20 mouse cellular contexts compared by ENCODE assay signal in the genomic region with DNA sequence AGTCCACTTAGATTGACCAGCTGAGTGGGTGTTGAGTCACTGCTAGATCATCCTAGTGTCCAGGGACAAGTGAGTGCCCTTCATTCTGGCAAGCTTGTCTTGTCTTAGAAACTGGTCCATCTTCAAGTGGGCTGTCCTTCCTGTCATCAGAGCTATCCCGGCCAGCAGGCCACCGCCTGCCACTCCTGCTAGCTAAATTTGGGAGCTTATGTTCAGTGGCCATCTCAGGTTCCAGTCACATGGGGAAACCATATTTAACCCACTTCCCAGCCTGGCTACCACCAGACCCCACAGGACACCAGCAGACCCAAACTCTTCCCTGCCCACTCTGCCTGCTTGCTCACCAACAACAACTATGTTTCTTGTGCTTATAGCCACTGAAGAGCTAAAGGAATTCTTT. TPM values are rescaled to one million over a fixed set of nuclear protein-coding genes. Genes with fewer than 3 reads are reported as not detected.
A peak's percentile ranks its signal among the peaks of the same experiment; 100 is the strongest.
DNase-seq lines count a peak whose midpoint lies in the region; ATAC-seq lines count a peak whose summit lies in the region.
"Had no signal": no experiment of that assay in that cellular context is flagged by ENCODE, and none has a peak within 500 bp of the region (broad histone marks: within the 10 kb centered on the region; RNA-seq: fewer than 3 reads in every experiment).

No protein-coding gene starts in this region.

- H3K36me3 ChIP-seq in heart, embryonic 15.5 days: peaks cover 3% of the 10 kb centered on the region; the same call in 1 of the 2 replicates
- H3K36me3 ChIP-seq in intestine, embryonic 15.5 days: no peaks in the 10 kb centered on the region
- H3K36me3 ChIP-seq: lung, embryonic 15.5 days; stomach, embryonic 15.5 days had no signal

- no peaks in the 10 kb centered on the region for H3K27me3 ChIP-seq in heart, embryonic 15.5 days
- H3K27me3 ChIP-seq in intestine, embryonic 15.5 days (replicated peaks): no peaks in the 10 kb centered on the region
- H3K27me3 ChIP-seq: embryonic facial prominence, embryonic 13.5 days; lung, embryonic 15.5 days; stomach, embryonic 15.5 days had no signal

- peak overlapping the region; percentile 23; the same call in 1 of the 2 replicates for H3K4me3 ChIP-seq in heart, embryonic 15.5 days
- H3K4me3 ChIP-seq in intestine, embryonic 15.5 days (replicated peaks): no peak overlapping the region
- H3K4me3 ChIP-seq: embryonic facial prominence, embryonic 13.5 days; forebrain, embryonic 10.5 days; lung, embryonic 15.5 days; midbrain, embryonic 10.5 days; stomach, embryonic 15.5 days had no signal

- WGBS in heart, embryonic 15.5 days: 41% methylated on average over 2 of the region's 2 CpGs
- 89% methylated on average over 2 of the region's 2 CpGs for WGBS in intestine, embryonic 15.5 days

- H3K27ac ChIP-seq in heart, embryonic 15.5 days: peak overlapping the region; percentile 47
- H3K27ac ChIP-seq in intestine, embryonic 15.5 days: no peak overlapping the region
- H3K27ac ChIP-seq: embryonic facial prominence, embryonic 13.5 days; forebrain, embryonic 10.5 days; hindbrain, embryonic 14.5 days; lung, embryonic 15.5 days; midbrain, embryonic 10.5 days; stomach, embryonic 15.5 days had no signal

- H3K4me2 ChIP-seq in heart, embryonic 15.5 days: peak overlapping the region; percentile 20; the same call in 1 of the 2 replicates
- no peak overlapping the region for H3K4me2 ChIP-seq in intestine, embryonic 15.5 days (replicated peaks)
- H3K4me2 ChIP-seq: embryonic facial prominence, embryonic 13.5 days; hindbrain, embryonic 14.5 days; lung, embryonic 15.5 days; stomach, embryonic 15.5 days had no signal

- peaks cover 45% of the 10 kb centered on the region for H3K4me1 ChIP-seq in heart, embryonic 15.5 days (replicated peaks)
- H3K4me1 ChIP-seq in intestine, embryonic 15.5 days (replicated peaks): peaks cover 27% of the 10 kb centered on the region

- no peak for ATAC-seq in heart, embryonic 15.5 days (replicated peaks; ENCODE audit: insufficient number of reproducible peaks, insufficient read depth, low FRiP score, low read depth)
- ATAC-seq in intestine, embryonic 15.5 days: no peak
- ATAC-seq in megakaryocyte progenitor cell, adult 5-6 weeks (replicated peaks; ENCODE audit: poor library complexity): no peak
- ATAC-seq: activated CD4-positive, CD25-positive, alpha-beta regulatory T cell, adult 4 months had no signal

- H3K9ac ChIP-seq in heart, embryonic 15.5 days: no peak overlapping the region
- H3K9ac ChIP-seq in intestine, embryonic 15.5 days: no peak overlapping the region
- H3K9ac ChIP-seq: embryonic facial prominence, embryonic 13.5 days; hindbrain, embryonic 14.5 days; lung, embryonic 15.5 days; stomach, embryonic 15.5 days had no signal

- intact Hi-C loops in heart, postnatal 25 days (cut with DNase I): no loop called here

- no peaks in the 10 kb centered on the region for H3K9me3 ChIP-seq in heart, embryonic 15.5 days (replicated peaks)
- H3K9me3 ChIP-seq in intestine, embryonic 15.5 days: no peaks in the 10 kb centered on the region
- H3K9me3 ChIP-seq: embryonic facial prominence, embryonic 13.5 days; forebrain, embryonic 10.5 days; lung, embryonic 15.5 days; midbrain, embryonic 10.5 days; stomach, embryonic 15.5 days had no signal

- DNase-seq in heart, adult 11 months: peak; percentile 98
- no peak for DNase-seq in heart, postnatal 25 days (ENCODE audit: low spot score)
- peak; percentile 49 to 55 for DNase-seq in adrenal gland, postnatal 36 days
- DNase-seq in gastrocnemius, postnatal 25 days: peak; percentile 74
- DNase-seq in retina, embryonic 14.5 days (ENCODE audit: low spot score): no peak
- DNase-seq: cerebellum, postnatal 36 days; kidney, adult 8-10 months; liver; thymus, postnatal 25 days had no signal

RNA-seq across cellular contexts. Expression of a gene that starts 3.6 kb away (rescaled TPM):
- 100 to 1,000 TPM; 160 to 189 TPM for total RNA-seq in heart, postnatal 25 days (2021)
- total RNA-seq in adrenal gland, postnatal 36 days (2021): 100 to 1,000 TPM in 1 of 2 experiments, 10 to 100 TPM in 1; 64.8 to 117 TPM
- total RNA-seq in gastrocnemius, postnatal 25 days (2021): 100 to 1,000 TPM in 1 of 2 experiments, 10 to 100 TPM in 1; 95.6 to 126 TPM
- polyA plus RNA-seq in heart, embryonic 15.5 days (2015; fragmentation: Nextera tagmentation; extraction: Ambion mirVana): 46.7 and 52.9 TPM in 2 replicates
- polyA plus RNA-seq in intestine, embryonic 15.5 days (2015; fragmentation: Nextera tagmentation; extraction: Ambion mirVana): 51.5 and 52.5 TPM in 2 replicates
- 45.1 and 46.4 TPM in 2 replicates for total RNA-seq in megakaryocyte progenitor cell, adult 5-6 weeks (2015)
- total RNA-seq in megakaryocyte progenitor cell, adult 5-6 weeks (2017): 67.5 and 80.6 TPM in 2 replicates

RNA-seq across cellular contexts. Expression of a gene that starts 7.0 kb away (rescaled TPM):
- total RNA-seq in heart, postnatal 25 days (2021): 10 to 100 TPM; 10.0 to 12.2 TPM
- total RNA-seq in adrenal gland, postnatal 36 days (2021): 100 to 1,000 TPM in 1 of 2 experiments, 10 to 100 TPM in 1; 90.8 to 117 TPM
- 1 to 10 TPM; 2.6 to 4.7 TPM for total RNA-seq in gastrocnemius, postnatal 25 days (2021)
- 23.1 and 33.6 TPM in 2 replicates for polyA plus RNA-seq in heart, embryonic 15.5 days (2015; fragmentation: Nextera tagmentation; extraction: Ambion mirVana)
- 30.4 and 31.7 TPM in 2 replicates for polyA plus RNA-seq in intestine, embryonic 15.5 days (2015; fragmentation: Nextera tagmentation; extraction: Ambion mirVana)
- total RNA-seq in megakaryocyte progenitor cell, adult 5-6 weeks (2015): 14.3 and 16.9 TPM in 2 replicates
- 15.5 and 23.7 TPM in 2 replicates for total RNA-seq in megakaryocyte progenitor cell, adult 5-6 weeks (2017)

RNA-seq across cellular contexts. Expression of a gene that starts 15.9 kb away (rescaled TPM):
- total RNA-seq in heart, postnatal 25 days (2021): under 1 TPM; 0.52 to 0.64 TPM
- under 1 TPM; 0.89 TPM for total RNA-seq in adrenal gland, postnatal 36 days (2021)
- total RNA-seq in gastrocnemius, postnatal 25 days (2021): under 1 TPM; 0.21 to 0.33 TPM
- 0.04 and 0.08 TPM in 2 replicates for polyA plus RNA-seq in heart, embryonic 15.5 days (2015; fragmentation: Nextera tagmentation; extraction: Ambion mirVana)
- polyA plus RNA-seq in intestine, embryonic 15.5 days (2015; fragmentation: Nextera tagmentation; extraction: Ambion mirVana): 0.16 and 0.19 TPM in 2 replicates
- 2.2 and 4.5 TPM in 2 replicates for total RNA-seq in megakaryocyte progenitor cell, adult 5-6 weeks (2015)
- 0.37 and 0.46 TPM in 2 replicates for total RNA-seq in megakaryocyte progenitor cell, adult 5-6 weeks (2017)
- polyA plus RNA-seq: embryonic facial prominence, embryonic 13.5 days; forebrain, embryonic 10.5 days; lung, embryonic 15.5 days; midbrain, embryonic 10.5 days; neural tube, embryonic 11.5 days had no signal

RNA-seq across cellular contexts. Expression of a gene that starts 35.8 kb away (rescaled TPM):
- total RNA-seq in heart, postnatal 25 days (2021): 10 to 100 TPM; 42.6 to 45.8 TPM
- total RNA-seq in adrenal gland, postnatal 36 days (2021): 10 to 100 TPM; 74.4 to 81.3 TPM
- total RNA-seq in gastrocnemius, postnatal 25 days (2021): 10 to 100 TPM; 22.4 to 24.3 TPM
- 16.7 and 19.7 TPM in 2 replicates for polyA plus RNA-seq in heart, embryonic 15.5 days (2015; fragmentation: Nextera tagmentation; extraction: Ambion mirVana)
- 16.5 and 19.0 TPM in 2 replicates for polyA plus RNA-seq in intestine, embryonic 15.5 days (2015; fragmentation: Nextera tagmentation; extraction: Ambion mirVana)
- total RNA-seq in megakaryocyte progenitor cell, adult 5-6 weeks (2015): 58.1 and 58.5 TPM in 2 replicates
- 63.6 and 72.5 TPM in 2 replicates for total RNA-seq in megakaryocyte progenitor cell, adult 5-6 weeks (2017)

RNA-seq across cellular contexts. Expression of a gene that starts 41.9 kb away (rescaled TPM):
- total RNA-seq in heart, postnatal 25 days (2021): 100 to 1,000 TPM; 571 to 593 TPM
- 1,000 to 10,000 TPM; 1,599 to 3,152 TPM for total RNA-seq in adrenal gland, postnatal 36 days (2021)
- 100 to 1,000 TPM; 260 to 287 TPM for total RNA-seq in gastrocnemius, postnatal 25 days (2021)
- 168 and 187 TPM in 2 replicates for polyA plus RNA-seq in heart, embryonic 15.5 days (2015; fragmentation: Nextera tagmentation; extraction: Ambion mirVana)
- polyA plus RNA-seq in intestine, embryonic 15.5 days (2015; fragmentation: Nextera tagmentation; extraction: Ambion mirVana): 110 TPM in 2 replicates
- total RNA-seq in megakaryocyte progenitor cell, adult 5-6 weeks (2015): 559 and 576 TPM in 2 replicates
- 961 and 988 TPM in 2 replicates for total RNA-seq in megakaryocyte progenitor cell, adult 5-6 weeks (2017)

Comparison
In these comparisons a context has a peak if more than half of its experiments do, and no peak if none do; other contexts are left out.
1. DNase-seq: peak in heart, adult 11 months (single experiment), adrenal gland, postnatal 36 days (2 of 2) and gastrocnemius, postnatal 25 days (single experiment); none in heart, postnatal 25 days (single experiment) and retina, embryonic 14.5 days (single experiment).